Mouse (Mus musculus) heart, embryonic 13.5 days (tissue): ENCODE measurements at regions not wholly inside any gene's neighbourhood (a gene's known extent, or its start where the extent isn't known, plus 50 kb on each side); places are given as distances from the start of the nearest gene placed in this dataset.

Experiments used
- ATAC-seq: fragments of 200-750 bp; cut with Nextera tagmentation; 2 replicates; pipeline ENCODE4 v1.8.0; 2017; ENCODE audit warnings: moderate TSS enrichment; ENCODE audit not compliant: insufficient number of reproducible peaks, low FRiP score, low TSS enrichment; ENCODE audit errors: extremely low read depth
- H3K27ac ChIP-seq: fragments of 300-500 bp; sonication (generic); replicated peaks from 2 replicates; pipeline ENCODE4 v1.5.1; 2015; ENCODE audit warnings: moderate library complexity, mild to moderate bottlenecking, inconsistent platforms
- H3K27me3 ChIP-seq: fragments of 300-500 bp; sonication (generic); replicated peaks from 2 replicates; pipeline ENCODE4 v1.6.1; 2015; ENCODE audit warnings: mild to moderate bottlenecking, inconsistent platforms
- H3K36me3 ChIP-seq: fragments of 300-500 bp; sonication (generic); 2 replicates; pipeline ENCODE4 v1.6.1; 2015; ENCODE audit warnings: mild to moderate bottlenecking, inconsistent platforms
- H3K4me1 ChIP-seq: fragments of 300-500 bp; sonication (generic); 2 replicates; pipeline ENCODE4 v1.6.1; 2015; ENCODE audit warnings: inconsistent platforms
- H3K4me2 ChIP-seq: fragments of 300-500 bp; sonication (generic); 2 replicates; pipeline ENCODE4 v1.6.1; 2015; ENCODE audit warnings: inconsistent platforms, mild to moderate bottlenecking, moderate library complexity
- H3K4me3 ChIP-seq: fragments of 300-500 bp; sonication (generic); 2 replicates; pipeline ENCODE4 v1.5.1; 2015; ENCODE audit warnings: moderate library complexity, mild to moderate bottlenecking, inconsistent platforms
- H3K9ac ChIP-seq: fragments of 300-500 bp; sonication (generic); 2 replicates; pipeline ENCODE4 v1.6.1; 2015; ENCODE audit warnings: inconsistent platforms, mild to moderate bottlenecking, moderate library complexity
- H3K9me3 ChIP-seq: fragments of 300-500 bp; sonication (generic); 2 replicates; pipeline ENCODE4 v1.6.1; 2016; ENCODE audit warnings: inconsistent platforms
- WGBS: fragments of 180-500 bp; shearing (Covaris S2); methylation state at CpG from one replicate; pipeline ENCODE4 v1.1.7; 2015; ENCODE audit warnings: mixed read lengths; 5-methylcytosine and 5-hydroxymethylcytosine counted together

GRCm38 (mm10) chr4:154754445-154754844, 82.8 kb upstream of the Ttc34 start:
- WGBS: 59% methylated on average over 8 of the region's 8 CpGs
- H3K9ac ChIP-seq: no peak overlapping the region
- no peaks in the 10 kb centered on the region for H3K36me3 ChIP-seq
- no peaks in the 10 kb centered on the region for H3K4me1 ChIP-seq
- no peaks in the 10 kb centered on the region for H3K9me3 ChIP-seq
- H3K27ac ChIP-seq: no peak overlapping the region
- no peak overlapping the region for H3K4me3 ChIP-seq
- no peak for ATAC-seq
- peaks cover 33% of the 10 kb centered on the region for H3K27me3 ChIP-seq
- no peak overlapping the region for H3K4me2 ChIP-seq

GRCm38 (mm10) chr4:154756740-154757446, 80.4 kb upstream of the Ttc34 start:
- peaks cover 18% of the 10 kb centered on the region for H3K27me3 ChIP-seq
- H3K9me3 ChIP-seq: no peaks in the 10 kb centered on the region
- no peaks in the 10 kb centered on the region for H3K36me3 ChIP-seq
- H3K27ac ChIP-seq: no peak overlapping the region
- no peak overlapping the region for H3K4me2 ChIP-seq
- peaks cover 7% of the 10 kb centered on the region for H3K4me1 ChIP-seq
- WGBS: 75% methylated on average over 10 of the region's 10 CpGs
- H3K9ac ChIP-seq: no peak overlapping the region
- no peak overlapping the region for H3K4me3 ChIP-seq
- no peak for ATAC-seq

- no peak for ATAC-seq
- Histone ChIP-seq H3K4me2 (no peak overlapping the region), H3K4me3 (no peak overlapping the region), H3K9ac (no peak overlapping the region), H3K4me1 (peaks cover 7% of the 10 kb centered on the region), H3K27ac (no peak overlapping the region), H3K27me3 (peaks cover 5% of the 10 kb centered on the region; the same call in 1 of the 2 replicates), H3K9me3 (no peaks in the 10 kb centered on the region), H3K36me3 (no peaks in the 10 kb centered on the region)
- WGBS: 69% methylated on average over 1 of the region's 1 CpGs
These were observed 77.4 kb upstream of the Ttc34 start for GRCm38 (mm10) chr4:154759881-154760280.

GRCm38 (mm10) chr4:154764238-154764637, 73.0 kb upstream of the Ttc34 start:
- ATAC-seq: no peak
- Histone ChIP-seq H3K27ac (no peak overlapping the region), H3K4me3 (no peak overlapping the region), H3K9ac (no peak overlapping the region), H3K36me3 (no peaks in the 10 kb centered on the region), H3K9me3 (no peaks in the 10 kb centered on the region), H3K27me3 (peaks cover 11% of the 10 kb centered on the region), H3K4me1 (peaks cover 7% of the 10 kb centered on the region), H3K4me2 (no peak overlapping the region)
- 55% methylated on average over 6 of the region's 6 CpGs for WGBS

- H3K4me1 ChIP-seq: peaks cover 1% of the 10 kb centered on the region; the same call in 1 of the 2 replicates
- WGBS: 47% methylated on average over 2 of the region's 2 CpGs
- no peak overlapping the region for H3K4me3 ChIP-seq
- no peak overlapping the region for H3K4me2 ChIP-seq
- H3K27ac ChIP-seq: no peak overlapping the region
- no peaks in the 10 kb centered on the region for H3K9me3 ChIP-seq
- H3K36me3 ChIP-seq: no peaks in the 10 kb centered on the region
- no peak overlapping the region for H3K9ac ChIP-seq
- no peak for ATAC-seq
- H3K27me3 ChIP-seq: peaks cover 15% of the 10 kb centered on the region
These were observed 71.1 kb upstream of the Ttc34 start for GRCm38 (mm10) chr4:154766158-154766557.

- no peak overlapping the region for H3K4me2 ChIP-seq
- no peak overlapping the region for H3K4me3 ChIP-seq
- no peaks in the 10 kb centered on the region for H3K4me1 ChIP-seq
- no peaks in the 10 kb centered on the region for H3K9me3 ChIP-seq
- H3K27ac ChIP-seq: no peak overlapping the region
- H3K9ac ChIP-seq: no peak overlapping the region
- H3K27me3 ChIP-seq: peaks cover 17% of the 10 kb centered on the region
- no peak for ATAC-seq
- no peaks in the 10 kb centered on the region for H3K36me3 ChIP-seq
- WGBS: 72% methylated on average over 25 of the region's 25 CpGs
These were observed 65.8 kb upstream of the Ttc34 start for GRCm38 (mm10) chr4:154771330-154772076.

- H3K9ac ChIP-seq: no peak overlapping the region
- H3K36me3 ChIP-seq: no peaks in the 10 kb centered on the region
- no peaks in the 10 kb centered on the region for H3K4me1 ChIP-seq
- H3K27ac ChIP-seq: no peak overlapping the region
- peaks cover 17% of the 10 kb centered on the region for H3K27me3 ChIP-seq
- ATAC-seq: no peak
- WGBS: 66% methylated on average over 4 of the region's 4 CpGs
- no peak overlapping the region for H3K4me2 ChIP-seq
- no peaks in the 10 kb centered on the region for H3K9me3 ChIP-seq
- no peak overlapping the region for H3K4me3 ChIP-seq
These were observed 65.2 kb upstream of the Ttc34 start for GRCm38 (mm10) chr4:154772077-154772462.

GRCm38 (mm10) chr4:154773830-154774229, 63.4 kb upstream of the Ttc34 start:
- Histone ChIP-seq H3K9ac (no peak overlapping the region), H3K4me2 (no peak overlapping the region), H3K27me3 (peaks cover 5% of the 10 kb centered on the region; the same call in 1 of the 2 replicates), H3K9me3 (no peaks in the 10 kb centered on the region), H3K36me3 (no peaks in the 10 kb centered on the region), H3K27ac (no peak overlapping the region), H3K4me1 (no peaks in the 10 kb centered on the region), H3K4me3 (no peak overlapping the region)
- WGBS: 77% methylated on average over 3 of the region's 3 CpGs
- ATAC-seq: no peak

- H3K27ac ChIP-seq: no peak overlapping the region
- WGBS: 62% methylated on average over 2 of the region's 2 CpGs
- no peaks in the 10 kb centered on the region for H3K36me3 ChIP-seq
- H3K27me3 ChIP-seq: peaks cover 5% of the 10 kb centered on the region; the same call in 1 of the 2 replicates
- no peak overlapping the region for H3K9ac ChIP-seq
- no peak for ATAC-seq
- H3K9me3 ChIP-seq: no peaks in the 10 kb centered on the region
- no peaks in the 10 kb centered on the region for H3K4me1 ChIP-seq
- H3K4me3 ChIP-seq: no peak overlapping the region
- H3K4me2 ChIP-seq: no peak overlapping the region
These were observed 62.9 kb upstream of the Ttc34 start for GRCm38 (mm10) chr4:154774332-154774731.

GRCm38 (mm10) chr4:154778818-154779217, 58.4 kb upstream of the Ttc34 start:
- H3K36me3 ChIP-seq: no peaks in the 10 kb centered on the region
- WGBS: 79% methylated on average over 1 of the region's 1 CpGs
- no peak overlapping the region for H3K4me3 ChIP-seq
- H3K27ac ChIP-seq: no peak overlapping the region
- no peak for ATAC-seq
- no peaks in the 10 kb centered on the region for H3K9me3 ChIP-seq
- no peak overlapping the region for H3K9ac ChIP-seq
- H3K4me1 ChIP-seq: peaks cover 10% of the 10 kb centered on the region
- no peak overlapping the region for H3K4me2 ChIP-seq
- peaks cover 3% of the 10 kb centered on the region; the same call in 1 of the 2 replicates for H3K27me3 ChIP-seq

- no peak overlapping the region for H3K27ac ChIP-seq
- ATAC-seq: no peak
- no peak overlapping the region for H3K4me3 ChIP-seq
These were observed 55.9 kb upstream of the Ttc34 start for GRCm38 (mm10) chr4:154781391-154781790.

More at GRCm38 (mm10) chr4:154781391-154781790, 55.9 kb upstream of the Ttc34 start:
- H3K4me1 ChIP-seq: peaks cover 28% of the 10 kb centered on the region
- no peak overlapping the region for H3K9ac ChIP-seq
- H3K9me3 ChIP-seq: no peaks in the 10 kb centered on the region
- peaks cover 7% of the 10 kb centered on the region; the same call in 1 of the 2 replicates for H3K27me3 ChIP-seq
- no peaks in the 10 kb centered on the region for H3K36me3 ChIP-seq
- WGBS: 51% methylated on average over 11 of the region's 11 CpGs
- no peak overlapping the region for H3K4me2 ChIP-seq
